Mouse (Mus musculus) spleen, adult 2 months (tissue): ENCODE results near the gene Alox5. TPM values are rescaled to one million over a fixed set of nuclear protein-coding genes. Genes with fewer than 3 reads are reported as not detected.

Source experiments
- DNase-seq, 2 experiments: peaks; one replicate each; pipeline versions ENCODE4 v3.0.0 to v3.0.0-alpha.2; 2012 to 2021; ENCODE audit warnings: low spot score in 2 of 2, low read depth in 1 of 2
- H3K27ac ChIP-seq: fragments of 200-500 bp; 2 replicates; pipeline ENCODE4 v1.5.1; 2012; ENCODE audit warnings: low read length, inconsistent platforms; ENCODE audit not compliant: insufficient read depth
- H3K27me3 ChIP-seq: fragments of 200-500 bp; 2 replicates; pipeline ENCODE4 v1.6.1; 2012; ENCODE audit warnings: mild to moderate bottlenecking, moderate library complexity, low read length, inconsistent platforms; ENCODE audit not compliant: control insufficient read depth, insufficient read depth
- H3K36me3 ChIP-seq: fragments of 200-500 bp; 2 replicates; pipeline ENCODE4 v1.6.1; 2012; ENCODE audit warnings: mild to moderate bottlenecking, low read length, inconsistent platforms; ENCODE audit not compliant: control insufficient read depth, insufficient read depth
- H3K4me1 ChIP-seq: fragments of 200-500 bp; 2 replicates; pipeline ENCODE4 v1.6.1; 2011; ENCODE audit warnings: inconsistent platforms; ENCODE audit not compliant: control insufficient read depth, insufficient read depth, insufficient read length
- H3K4me3 ChIP-seq: fragments of 200-500 bp; 2 replicates; pipeline ENCODE4 v1.5.1; 2011; ENCODE audit warnings: mild to moderate bottlenecking, inconsistent platforms; ENCODE audit not compliant: insufficient read depth, insufficient read length; ENCODE audit errors: extremely low read depth
- CTCF ChIP-seq: fragments of 200-500 bp; IDR thresholded peaks from 2 replicates; pipeline ENCODE4 v1.5.1; 2011; ENCODE audit warnings: mild to moderate bottlenecking, inconsistent platforms; ENCODE audit not compliant: insufficient read depth, insufficient read length, insufficient replicate concordance; ENCODE audit errors: extremely low read depth
- POLR2A ChIP-seq: fragments of 200-500 bp; IDR thresholded peaks from 2 replicates; pipeline ENCODE4 v1.6.1; 2011; ENCODE audit warnings: low read depth, low read length, inconsistent platforms
- WGBS: fragments of 180-500 bp; shearing (Covaris S2); methylation state at CpG from one replicate; pipeline ENCODE4 v1.1.7; 2018; 5-methylcytosine and 5-hydroxymethylcytosine counted together
- polyA plus RNA-seq: library from polyadenylated mRNA; depleted of rRNA; stranded (reverse); fragments of >200 nt; gene quantifications from 2 replicates; pipeline ENCODE4 v1.2.3, GENCODE M21; 2012

The Alox5 gene
- polyA plus RNA-seq, 1 experiment = 2.5 TPM

DNA sequence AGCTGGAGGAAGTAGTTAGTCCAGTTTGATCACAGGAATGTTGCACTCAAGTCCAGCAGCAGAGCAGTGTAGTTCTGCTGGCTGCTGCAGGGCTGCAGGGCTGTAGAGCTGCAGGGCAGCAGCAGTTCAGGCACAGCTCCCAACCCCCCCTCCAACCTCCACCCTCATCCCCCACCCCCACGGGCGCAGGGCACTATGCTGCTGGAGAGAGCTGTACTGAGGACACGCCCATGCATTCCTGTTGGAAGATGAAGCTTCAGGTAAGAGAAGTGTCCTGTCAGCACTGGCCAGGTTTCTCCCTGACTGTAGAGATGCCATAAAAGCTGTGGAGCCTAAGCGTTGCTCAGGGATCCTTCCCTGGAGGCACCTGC, 74.9 kb downstream of the Alox5 start:
- Histone ChIP-seq H3K27ac (no peak overlapping the region), H3K4me3 (no peak overlapping the region), H3K4me1 (no peaks in the 10 kb centered on the region), H3K27me3 (no peaks in the 10 kb centered on the region), H3K36me3 (no peaks in the 10 kb centered on the region)
- WGBS = 87% methylated on average over 4 of the region's 4 CpGs
- no peak for DNase-seq
- TF ChIP-seq POLR2A (no peak), CTCF (no peak)

DNA sequence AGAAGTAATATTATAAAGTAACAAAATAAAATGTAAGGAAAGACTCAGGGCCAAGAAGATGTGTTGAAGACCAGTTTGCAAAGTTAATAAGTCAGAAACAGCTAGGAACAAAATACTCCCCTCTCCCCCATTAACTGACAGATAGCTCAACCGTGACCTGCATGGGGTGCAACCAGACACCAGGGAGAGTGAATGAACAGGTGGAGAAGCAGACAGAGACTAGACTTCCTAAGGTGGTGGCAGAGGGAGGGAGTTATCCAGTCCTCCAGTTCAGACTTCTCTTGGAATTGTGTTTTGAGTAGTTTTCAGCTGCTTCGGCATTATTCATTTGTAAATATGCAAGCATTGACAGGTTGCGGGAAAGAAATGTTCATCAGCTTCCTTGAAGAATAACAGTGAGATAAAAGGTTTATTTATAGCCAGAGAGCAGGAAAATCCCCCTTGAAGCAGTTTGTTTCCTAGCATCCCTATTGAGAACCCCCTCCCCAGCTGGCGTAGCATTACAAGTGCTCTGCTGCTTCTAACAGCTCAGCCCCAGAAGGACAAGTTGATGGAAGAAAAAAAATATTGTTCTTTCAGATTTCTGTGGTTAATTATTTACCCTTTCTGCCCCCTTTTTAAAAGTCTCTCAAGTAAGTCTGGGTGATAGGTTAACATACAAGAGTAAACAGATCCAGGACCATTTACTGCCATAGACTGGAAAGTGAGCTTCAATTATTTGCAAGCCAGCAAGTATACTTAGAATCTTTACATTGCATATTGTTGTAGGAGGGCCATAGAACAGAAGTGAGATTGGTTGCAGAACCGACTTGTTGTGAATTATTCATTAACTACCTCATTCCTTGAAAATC, 75.6 kb downstream of the Alox5 start:
- no peak for DNase-seq
- Histone ChIP-seq H3K36me3 (no peaks in the 10 kb centered on the region), H3K4me3 (no peak overlapping the region), H3K27me3 (no peaks in the 10 kb centered on the region), H3K4me1 (no peaks in the 10 kb centered on the region), H3K27ac (no peak overlapping the region)
- WGBS = 88% methylated on average over 5 of the region's 5 CpGs
- TF ChIP-seq CTCF = no peak
- no peak for TF ChIP-seq POLR2A

DNA sequence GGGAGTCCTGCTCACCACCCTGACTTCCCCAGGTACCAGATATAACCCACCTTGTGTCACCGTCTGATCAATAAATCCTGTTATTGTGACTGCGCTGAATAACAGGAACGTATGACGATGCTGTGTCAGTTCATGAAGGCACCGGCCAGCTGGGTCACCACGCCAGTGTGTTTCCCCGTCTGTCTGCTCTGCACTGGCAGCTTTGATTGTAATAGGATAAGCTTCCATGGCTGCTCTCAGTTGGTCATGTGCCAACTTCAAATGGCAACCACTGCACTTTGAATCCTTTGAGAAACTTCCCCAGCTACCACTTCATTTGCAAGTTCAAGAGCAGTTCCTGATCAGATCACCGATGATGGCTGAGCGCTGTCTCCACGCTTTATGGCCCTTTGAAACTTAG, 77.4 kb downstream of the Alox5 start:
- H3K4me1 ChIP-seq = no peaks in the 10 kb centered on the region
- WGBS = 87% methylated on average over 10 of the region's 10 CpGs

DNA sequence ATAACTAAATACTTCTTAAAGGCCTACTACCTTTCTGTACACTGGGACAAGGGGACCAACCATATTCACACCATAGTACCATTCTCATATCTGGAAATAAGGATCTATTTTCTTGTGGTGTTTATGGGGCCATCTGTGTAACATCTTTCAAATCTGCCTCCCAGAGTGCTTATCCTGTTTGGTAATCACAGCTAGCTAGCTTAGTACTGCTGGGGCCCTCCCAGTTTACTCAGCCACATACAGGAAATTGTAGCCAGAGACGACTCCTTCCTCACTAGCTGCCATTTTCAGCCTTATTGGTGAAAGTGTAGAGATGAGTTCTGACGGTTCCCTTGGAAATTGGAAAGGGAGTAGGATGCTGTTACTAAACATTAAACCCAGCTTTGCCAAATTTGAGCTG, 79.4 kb downstream of the Alox5 start:
- H3K27me3 ChIP-seq = no peaks in the 10 kb centered on the region
- H3K4me1 ChIP-seq = no peaks in the 10 kb centered on the region
- TF ChIP-seq POLR2A (no peak), CTCF (no peak)
- no peak overlapping the region for H3K27ac ChIP-seq
- 48% methylated on average over 2 of the region's 2 CpGs for WGBS
- no peak for DNase-seq
- no peak overlapping the region for H3K4me3 ChIP-seq
- no peaks in the 10 kb centered on the region for H3K36me3 ChIP-seq

More for the DNA sequence above, 77.4 kb downstream of the Alox5 start:
- no peaks in the 10 kb centered on the region for H3K36me3 ChIP-seq
- no peak overlapping the region for H3K27ac ChIP-seq
- no peaks in the 10 kb centered on the region for H3K27me3 ChIP-seq
- no peak for DNase-seq
- TF ChIP-seq CTCF = no peak
- TF ChIP-seq POLR2A = no peak
- H3K4me3 ChIP-seq = no peak overlapping the region

DNA sequence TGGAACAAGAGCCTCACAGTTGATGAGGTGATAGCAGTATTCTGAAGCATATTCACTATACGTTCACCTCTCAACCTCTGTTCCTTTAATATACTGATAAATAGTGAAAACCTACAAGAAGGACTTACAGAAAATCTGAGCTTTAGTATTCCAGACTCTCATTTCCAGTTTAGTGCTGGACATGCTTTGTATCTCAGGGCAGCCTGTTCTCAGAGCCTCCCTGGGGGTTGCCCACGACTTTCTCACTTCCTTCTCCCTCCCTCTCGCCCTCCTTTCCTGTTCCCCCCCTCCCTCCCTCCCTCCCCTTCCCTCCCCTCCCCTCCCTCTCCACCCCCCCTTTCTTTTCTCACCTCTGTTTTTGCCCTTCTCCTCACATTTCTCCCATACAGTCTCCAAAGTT, 80.8 kb downstream of the Alox5 start:
- no peak overlapping the region for H3K4me3 ChIP-seq
- H3K36me3 ChIP-seq = no peaks in the 10 kb centered on the region
- no peaks in the 10 kb centered on the region for H3K27me3 ChIP-seq
- WGBS = 33% methylated on average over 3 of the region's 3 CpGs
- no peak for DNase-seq
- no peak for TF ChIP-seq POLR2A
- TF ChIP-seq CTCF = no peak
- no peaks in the 10 kb centered on the region for H3K4me1 ChIP-seq
- H3K27ac ChIP-seq = no peak overlapping the region

DNA sequence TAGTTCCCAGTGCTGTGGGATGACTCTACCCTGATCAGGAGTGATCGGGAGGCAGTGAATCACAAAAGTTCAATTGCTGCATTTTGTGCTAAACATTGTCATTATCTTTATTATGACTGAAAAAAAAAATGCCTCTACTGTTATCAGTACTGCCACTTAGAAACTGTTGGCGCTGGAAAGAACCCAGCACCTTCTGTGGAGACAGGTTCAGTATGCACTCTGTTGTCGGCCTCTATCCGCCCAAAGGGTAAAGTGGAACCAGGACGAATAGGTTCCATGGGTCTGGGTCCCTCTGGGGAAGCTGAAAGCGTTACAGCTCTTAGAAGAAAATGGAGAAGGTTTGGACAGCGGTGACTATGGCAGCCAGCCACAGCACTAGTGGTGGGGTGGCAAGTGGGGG, 82.1 kb downstream of the Alox5 start:
- 84% methylated on average over 7 of the region's 7 CpGs for WGBS
- no peak overlapping the region for H3K27ac ChIP-seq
- no peaks in the 10 kb centered on the region for H3K4me1 ChIP-seq
- H3K36me3 ChIP-seq = no peaks in the 10 kb centered on the region
- H3K27me3 ChIP-seq = no peaks in the 10 kb centered on the region
- TF ChIP-seq CTCF = no peak
- TF ChIP-seq POLR2A = no peak
- H3K4me3 ChIP-seq = no peak overlapping the region
- DNase-seq = no peak

DNA sequence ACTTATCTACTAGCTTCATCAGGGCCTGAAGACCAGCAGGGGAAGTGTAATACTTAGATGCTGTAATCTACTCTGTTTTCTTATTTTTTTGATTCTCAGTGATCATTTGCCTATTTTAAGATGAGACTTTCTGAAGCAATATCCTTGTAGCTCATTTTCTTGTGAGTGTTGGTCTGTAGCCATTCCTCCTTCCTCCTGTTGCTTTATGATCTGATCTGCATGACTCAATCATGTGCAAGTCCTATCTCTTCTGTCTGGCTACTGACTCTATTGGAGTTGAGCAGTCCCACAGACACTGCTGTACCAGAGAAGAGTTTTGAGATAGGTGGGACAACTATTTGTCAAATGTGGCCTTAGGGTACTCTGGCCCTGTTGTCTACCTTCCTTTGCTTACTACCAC, 86.4 kb downstream of the Alox5 start:
- Histone ChIP-seq H3K4me1 (no peaks in the 10 kb centered on the region), H3K27ac (no peak overlapping the region), H3K36me3 (no peaks in the 10 kb centered on the region), H3K4me3 (no peak overlapping the region), H3K27me3 (no peaks in the 10 kb centered on the region)
- TF ChIP-seq CTCF = no peak
- TF ChIP-seq POLR2A = no peak
- no peak for DNase-seq
